Mouse (Mus musculus): ENCODE measurements around the gene Zfp747. TPM values are rescaled to one million over a fixed set of nuclear protein-coding genes. Genes with fewer than 3 reads are reported as not detected.
"Not testable (repeated sequence)": the region's sequence is repeated elsewhere in the genome, so short reads cannot be mapped to it uniquely, and the experiment has no call there.

Gene Zfp747
- polyA plus RNA-seq, 1 experiment from 2014 or later, result 9.2 TPM

DNA sequence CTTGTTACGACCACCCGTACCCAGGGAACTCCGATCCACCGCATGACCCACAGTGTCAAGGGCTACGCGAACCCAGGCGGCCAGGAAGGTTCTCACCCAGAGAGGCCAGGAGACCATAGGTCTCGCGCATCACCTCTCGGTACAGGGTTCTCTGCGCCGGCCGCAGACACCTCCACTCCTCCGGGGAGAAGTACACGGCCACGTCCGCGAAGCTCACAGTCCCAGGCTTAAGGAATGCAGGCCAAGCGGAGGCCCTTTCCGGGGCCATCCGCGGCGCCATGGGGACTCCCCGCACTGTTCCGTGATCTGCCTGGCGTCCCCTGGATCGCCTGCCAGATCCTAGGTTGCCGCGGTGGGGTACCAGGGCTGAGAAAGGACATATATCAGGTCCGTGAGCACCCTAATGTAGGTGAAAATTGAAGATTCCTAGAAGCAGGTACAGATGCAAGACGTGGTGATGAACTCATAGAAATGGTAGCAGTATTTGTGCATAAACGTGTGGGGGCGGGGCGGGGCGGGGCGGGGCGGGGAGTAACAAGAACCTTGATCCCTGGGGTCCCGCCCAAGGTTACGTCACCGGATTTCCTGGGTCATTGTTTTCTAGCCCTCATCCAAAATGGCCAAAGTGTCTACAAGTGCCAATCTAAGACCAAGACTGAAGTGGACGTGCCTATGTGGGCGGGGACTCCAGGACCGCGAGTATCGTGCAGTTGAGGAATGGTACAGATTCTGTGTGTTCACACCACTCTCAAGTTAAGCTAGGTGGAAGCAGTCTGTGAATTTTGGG lies 17.5 kb upstream of the Zfp747 start, which contains the start of gene E430018J23Rik:
Gene E430018J23Rik, minus strand, starts transcription at position 473 of the 787 bp plus-strand sequence.
- Histone ChIP-seq H3K9me3 (no peaks in the 10 kb centered on the region), H3K27ac (peak within 1 kb of the TSS; percentile 89), H3K4me2 (peak within 1 kb of the TSS; percentile 75), H3K9ac (replicated peaks) (peak within 1 kb of the TSS; percentile 77), H3K36me3 (peaks cover 19% of the 10 kb centered on the region), H3K4me3 (replicated peaks) (peak within 1 kb of the TSS; percentile 66), H3K4me1 (replicated peaks) (peaks cover 14% of the 10 kb centered on the region), H3K27me3 (0 out of 2 replicates have a peak, but pooled peaks cover 5% of the 10 kb centered on the region)
- WGBS, result 2% methylated on average over 45 of the region's 45 CpGs
- peak; percentile 95 for ATAC-seq (ENCODE audit: insufficient number of reproducible peaks, insufficient read depth, low FRiP score, low TSS enrichment, low read depth)

DNA sequence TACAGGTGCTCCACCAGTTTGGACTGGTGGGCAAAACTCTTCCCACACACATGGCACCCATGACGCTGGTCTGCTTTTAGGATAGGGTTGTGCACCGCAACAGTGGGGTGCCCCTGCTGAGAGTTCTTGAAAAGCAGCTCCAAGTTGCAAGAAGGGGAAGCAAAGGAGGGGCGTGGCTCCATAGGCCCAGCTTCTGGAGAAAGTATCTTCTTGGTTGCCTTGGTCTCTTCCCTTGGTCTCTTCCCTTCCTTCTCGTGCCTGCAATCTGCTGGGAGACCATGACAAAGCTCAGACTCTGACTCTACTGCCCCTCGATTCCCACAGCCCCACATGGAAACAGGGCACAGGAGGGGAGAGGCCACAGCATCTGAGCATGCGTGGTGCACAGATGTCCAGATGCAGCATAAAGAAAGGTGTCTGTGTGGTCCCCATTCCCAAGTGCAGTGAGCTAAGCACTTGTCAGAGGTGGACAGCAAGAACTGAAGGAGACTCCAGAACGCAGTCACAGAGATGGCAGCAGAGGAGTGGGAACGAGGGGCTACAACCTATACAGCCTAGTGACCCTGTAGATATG lies 16.5 kb upstream of the Zfp747 start:
- Histone ChIP-seq H3K27me3 (0 out of 2 replicates have a peak, but pooled peaks cover 3% of the 10 kb centered on the region), H3K4me1 (replicated peaks) (peaks cover 14% of the 10 kb centered on the region), H3K9ac (replicated peaks) (peak overlapping the region; percentile 77), H3K4me3 (replicated peaks) (peak overlapping the region; percentile 66), H3K9me3 (no peaks in the 10 kb centered on the region), H3K36me3 (peaks cover 19% of the 10 kb centered on the region), H3K27ac (no peak overlapping the region), H3K4me2 (peak overlapping the region; percentile 75)
- WGBS, result 84% methylated on average over 8 of the region's 8 CpGs
- ATAC-seq (ENCODE audit: insufficient number of reproducible peaks, insufficient read depth, low FRiP score, low TSS enrichment, low read depth), result no peak

DNA sequence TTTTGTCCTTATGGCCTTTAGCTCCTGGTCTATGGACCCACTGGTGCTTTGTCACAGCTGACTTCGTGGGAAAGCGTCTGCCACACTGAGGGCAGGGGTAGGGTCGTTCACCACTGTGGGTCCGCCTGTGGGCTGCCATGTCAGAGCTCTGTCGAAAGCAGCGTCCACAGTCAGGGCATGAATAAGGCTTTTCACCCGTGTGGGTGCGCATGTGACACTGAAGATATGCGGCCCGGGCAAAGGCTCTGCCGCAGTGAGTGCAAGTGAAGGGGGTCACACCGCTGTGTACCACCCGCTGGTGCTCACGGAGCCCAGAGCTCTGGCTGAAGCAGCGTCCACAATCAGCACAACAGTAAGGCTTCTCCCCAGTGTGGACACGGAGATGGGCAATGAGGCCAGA lies 15.7 kb upstream of the Zfp747 start:
- peaks cover 19% of the 10 kb centered on the region for H3K36me3 ChIP-seq
- no peak overlapping the region for H3K9ac ChIP-seq (replicated peaks)
- WGBS, result 95% methylated on average over 16 of the region's 16 CpGs
- no peak overlapping the region for H3K4me2 ChIP-seq
- H3K4me1 ChIP-seq (replicated peaks), result peaks cover 14% of the 10 kb centered on the region
- H3K4me3 ChIP-seq (replicated peaks), result no peak overlapping the region
- no peaks in the 10 kb centered on the region for H3K27me3 ChIP-seq
- H3K9me3 ChIP-seq, result no peaks in the 10 kb centered on the region
- H3K27ac ChIP-seq, result no peak overlapping the region
- ATAC-seq (ENCODE audit: insufficient number of reproducible peaks, insufficient read depth, low FRiP score, low TSS enrichment, low read depth), result no peak

DNA sequence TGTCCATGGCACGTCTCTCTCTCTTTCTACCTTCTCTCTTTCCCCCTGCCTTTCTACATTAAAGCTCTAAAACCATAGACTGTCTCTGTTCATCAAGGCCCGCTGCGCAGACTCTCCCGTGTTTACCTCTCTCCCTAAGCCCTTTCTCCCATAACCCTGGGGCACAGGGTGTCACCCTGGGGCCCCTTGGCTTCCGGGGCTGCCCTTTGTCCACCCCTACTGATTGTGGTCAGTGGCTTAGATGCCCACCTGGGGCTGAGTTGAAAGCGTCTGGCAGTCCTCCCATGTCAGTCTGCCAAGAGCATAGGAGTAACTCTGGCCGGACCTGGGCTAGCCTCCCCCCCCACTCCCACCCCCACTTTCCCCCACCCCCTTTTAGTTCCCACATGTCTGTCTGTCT lies 14.5 kb upstream of the Zfp747 start:
- Histone ChIP-seq H3K27me3 (no peaks in the 10 kb centered on the region), H3K4me1 (replicated peaks) (peaks cover 19% of the 10 kb centered on the region), H3K36me3 (peaks cover 23% of the 10 kb centered on the region), H3K9me3 (peaks cover 3% of the 10 kb centered on the region; the same call in 1 of the 2 replicates), H3K4me2 (no peak overlapping the region), H3K4me3 (replicated peaks) (no peak overlapping the region), H3K9ac (replicated peaks) (no peak overlapping the region), H3K27ac (no peak overlapping the region)
- ATAC-seq (ENCODE audit: insufficient number of reproducible peaks, insufficient read depth, low FRiP score, low TSS enrichment, low read depth), result no peak
- WGBS, result 89% methylated on average over 7 of the region's 7 CpGs

DNA sequence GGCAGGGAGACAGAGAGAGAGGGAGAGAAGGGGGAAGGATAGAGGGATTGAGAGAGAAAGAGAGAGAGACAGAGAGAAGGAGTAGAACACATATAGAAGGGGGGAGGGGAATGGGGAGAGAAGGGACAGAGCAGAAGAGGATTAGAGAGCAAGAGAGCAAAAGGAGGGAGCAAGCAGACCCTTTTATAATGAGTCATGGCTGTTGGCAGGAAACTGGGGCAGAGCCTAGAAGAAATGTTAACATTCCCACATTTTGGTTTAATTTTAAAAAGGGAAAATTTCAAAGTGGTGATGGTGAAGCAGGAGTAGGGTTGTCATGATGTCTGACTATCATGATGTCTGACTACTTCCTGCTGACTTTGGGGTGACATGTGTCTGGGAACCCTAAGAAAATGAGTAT lies 12.4 kb upstream of the Zfp747 start:
- H3K27ac ChIP-seq; H3K4me2 ChIP-seq; H3K27me3 ChIP-seq; H3K9ac ChIP-seq (replicated peaks); H3K4me3 ChIP-seq (replicated peaks); ATAC-seq (ENCODE audit: insufficient number of reproducible peaks, insufficient read depth, low FRiP score, low TSS enrichment, low read depth): not testable (repeated sequence)
- peaks cover 15% of the 10 kb centered on the region for H3K4me1 ChIP-seq (replicated peaks)
- peaks cover 42% of the 10 kb centered on the region for H3K36me3 ChIP-seq
- H3K9me3 ChIP-seq, result peaks cover 13% of the 10 kb centered on the region

DNA sequence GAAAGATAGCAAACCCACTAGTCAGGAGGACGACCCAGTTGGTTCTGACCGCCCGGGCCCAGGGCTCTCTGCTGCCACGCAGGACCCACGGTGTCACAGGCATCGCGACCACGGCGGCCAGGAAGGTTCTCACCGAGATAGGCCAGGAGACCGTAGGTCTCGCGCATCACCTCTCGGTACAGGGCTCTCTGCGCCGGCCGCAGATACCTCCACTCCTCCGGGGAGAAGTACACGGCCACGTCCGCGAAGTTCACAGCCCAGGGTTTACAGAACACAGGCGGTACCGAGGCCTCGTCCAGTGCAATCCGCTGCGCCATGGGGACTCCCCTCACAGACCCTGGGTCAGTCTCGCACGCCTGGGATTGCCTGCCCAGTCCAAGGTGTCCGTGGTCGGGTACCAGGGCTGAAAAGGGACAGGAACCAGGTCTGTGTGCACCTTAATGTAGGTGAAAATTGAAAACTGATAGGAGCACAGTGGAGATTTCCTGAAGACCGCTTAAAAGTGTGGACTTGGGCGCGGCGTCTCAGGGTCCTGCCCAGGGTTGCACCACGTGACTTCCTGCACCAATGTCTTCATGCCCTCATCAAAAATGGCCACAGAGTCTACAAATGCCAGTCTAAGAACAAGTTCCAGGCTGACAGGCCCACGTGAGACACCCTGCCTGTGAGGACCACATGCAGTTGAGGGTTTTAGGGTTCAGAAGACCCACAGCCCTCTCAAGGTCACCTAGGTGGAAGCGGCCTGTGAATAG lies 11.0 kb upstream of the Zfp747 start, which contains the start of gene 9130019O22Rik:
Gene 9130019O22Rik, minus strand, starts transcription at position 526 of the 752 bp plus-strand sequence.
- Histone ChIP-seq H3K9me3 (peaks cover 17% of the 10 kb centered on the region), H3K9ac (replicated peaks) (peak within 1 kb of the TSS; percentile 67), H3K27ac (no peak within 1 kb of the TSS), H3K36me3 (peaks cover 46% of the 10 kb centered on the region), H3K27me3 (no peaks in the 10 kb centered on the region), H3K4me1 (replicated peaks) (peaks cover 5% of the 10 kb centered on the region), H3K4me3 (replicated peaks) (peak within 1 kb of the TSS; percentile 53), H3K4me2 (peak within 1 kb of the TSS; percentile 65)
- 14% methylated on average over 38 of the region's 38 CpGs for WGBS
- ATAC-seq (ENCODE audit: insufficient number of reproducible peaks, insufficient read depth, low FRiP score, low TSS enrichment, low read depth), result peak; percentile 83

DNA sequence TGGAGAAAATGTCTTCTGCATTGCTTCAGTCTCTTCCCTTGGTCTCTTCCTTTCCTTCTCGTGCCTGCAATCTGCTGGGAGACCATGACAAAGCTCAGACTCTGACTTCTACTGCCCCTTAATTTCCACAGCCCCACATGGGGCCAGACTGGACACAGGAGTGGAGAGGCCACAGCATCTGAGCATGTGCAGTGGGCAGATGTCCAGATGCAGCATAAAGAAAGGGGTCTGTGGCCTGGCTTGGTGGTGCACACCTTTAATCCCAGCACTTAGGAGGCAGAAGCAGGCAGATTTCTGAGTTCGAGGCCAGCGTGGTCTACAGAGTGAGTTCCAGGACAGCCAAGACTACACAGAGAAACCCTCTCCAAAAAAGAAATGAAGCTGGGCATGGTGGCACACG lies 9.7 kb upstream of the Zfp747 start:
- H3K27ac ChIP-seq; ATAC-seq (ENCODE audit: insufficient number of reproducible peaks, insufficient read depth, low FRiP score, low TSS enrichment, low read depth); H3K4me1 ChIP-seq (replicated peaks); H3K9ac ChIP-seq (replicated peaks); H3K4me2 ChIP-seq; H3K27me3 ChIP-seq; H3K4me3 ChIP-seq (replicated peaks): not testable (repeated sequence)
- 91% methylated on average over 4 of the region's 4 CpGs for WGBS
- Histone ChIP-seq H3K36me3 (peaks cover 34% of the 10 kb centered on the region), H3K9me3 (peaks cover 17% of the 10 kb centered on the region)

DNA sequence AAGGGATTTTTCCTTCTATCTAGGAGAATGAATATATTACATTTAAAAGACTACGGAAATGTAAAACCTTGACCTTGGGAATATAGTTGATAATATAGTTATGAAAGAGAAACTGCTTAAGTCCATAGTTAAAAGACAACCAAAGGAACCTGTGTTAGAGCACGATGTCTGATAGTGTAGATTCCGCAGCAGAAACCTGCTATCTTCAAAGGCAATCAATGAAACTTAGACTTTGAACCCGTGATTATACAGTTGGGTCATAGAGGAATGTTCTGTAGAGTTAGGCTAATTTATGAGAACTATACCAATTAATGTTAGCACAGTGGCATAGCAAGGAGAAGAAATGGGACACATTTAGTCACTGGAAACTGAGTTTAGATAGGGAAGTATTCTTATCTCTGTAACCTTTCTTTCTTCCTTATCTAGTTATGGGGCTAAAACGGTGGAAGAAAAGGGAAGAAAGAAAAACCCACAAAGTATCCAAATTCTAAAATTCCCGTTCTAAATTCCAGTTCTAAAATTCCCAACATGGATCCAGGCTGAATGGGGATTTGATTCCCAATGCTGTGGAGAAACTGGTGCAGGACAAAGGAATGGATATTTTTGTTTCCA lies 2.6 kb upstream of the Zfp747 start:
- H3K27me3 ChIP-seq, result no peaks in the 10 kb centered on the region
- no peak overlapping the region for H3K9ac ChIP-seq (replicated peaks)
- H3K4me3 ChIP-seq (replicated peaks), result no peak overlapping the region
- no peak for ATAC-seq (ENCODE audit: insufficient number of reproducible peaks, insufficient read depth, low FRiP score, low TSS enrichment, low read depth)
- H3K27ac ChIP-seq, result no peak overlapping the region
- H3K9me3 ChIP-seq, result 0 out of 2 replicates have a peak, but pooled peaks cover 3% of the 10 kb centered on the region
- no peak overlapping the region for H3K4me2 ChIP-seq
- H3K4me1 ChIP-seq (replicated peaks), result 0 out of 2 replicates have a peak, but pooled peaks cover 3% of the 10 kb centered on the region
- 78% methylated on average over 6 of the region's 6 CpGs for WGBS
- peaks cover 18% of the 10 kb centered on the region for H3K36me3 ChIP-seq

DNA sequence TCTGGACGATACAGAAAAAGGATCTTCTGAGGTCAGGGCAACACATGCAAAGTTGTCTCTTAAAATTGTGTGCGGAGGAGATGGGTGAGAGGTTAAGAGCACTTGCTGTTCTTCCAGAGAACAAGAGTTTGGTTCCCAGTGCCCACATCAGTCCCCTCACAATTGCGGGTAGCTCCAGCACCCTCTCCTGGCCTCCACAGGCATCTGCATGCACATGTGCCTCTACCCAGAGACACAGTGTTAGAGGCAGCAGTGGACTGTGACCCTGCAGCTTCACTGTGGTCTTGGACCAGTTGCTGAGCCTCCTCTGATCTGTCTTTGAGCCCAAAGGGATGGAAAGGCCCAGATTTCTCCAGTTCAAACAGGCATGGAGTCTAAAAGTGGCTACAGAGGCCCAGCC lies 4.0 kb downstream of the Zfp747 start:
- ATAC-seq (ENCODE audit: insufficient number of reproducible peaks, insufficient read depth, low FRiP score, low TSS enrichment, low read depth); H3K4me1 ChIP-seq (replicated peaks); H3K27ac ChIP-seq; H3K27me3 ChIP-seq; H3K4me3 ChIP-seq (replicated peaks); H3K9ac ChIP-seq (replicated peaks); H3K9me3 ChIP-seq; H3K4me2 ChIP-seq: not testable (repeated sequence)
- WGBS, result 79% methylated on average over 3 of the region's 3 CpGs
- peaks cover 15% of the 10 kb centered on the region for H3K36me3 ChIP-seq

DNA sequence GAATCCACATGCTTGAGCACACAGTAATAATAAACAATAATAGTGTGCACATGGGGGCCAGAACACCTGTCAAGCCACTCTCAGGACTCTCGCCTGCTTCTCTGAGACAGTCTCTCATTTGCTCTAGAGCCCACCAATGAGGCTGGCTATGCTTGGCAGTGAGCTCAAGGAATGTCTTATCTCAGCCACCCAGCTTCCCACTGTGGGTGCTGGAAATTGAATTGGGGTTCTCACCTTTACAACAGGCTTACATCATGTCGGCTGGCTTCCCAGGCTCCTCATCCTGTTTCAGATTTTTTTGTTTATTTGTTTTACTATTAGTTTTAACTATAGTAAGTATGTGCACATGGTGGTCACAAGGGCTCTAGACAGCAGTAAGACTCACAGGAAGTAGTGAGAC lies 4.6 kb downstream of the Zfp747 start:
- WGBS, result 80% methylated on average over 2 of the region's 2 CpGs

More for the DNA sequence above, 4.6 kb downstream of the Zfp747 start:
- no peak overlapping the region for H3K4me2 ChIP-seq
- no peak overlapping the region for H3K27ac ChIP-seq
- H3K9ac ChIP-seq (replicated peaks), result no peak overlapping the region
- no peak overlapping the region for H3K4me3 ChIP-seq (replicated peaks)
- peaks cover 15% of the 10 kb centered on the region for H3K36me3 ChIP-seq
- H3K4me1 ChIP-seq (replicated peaks), result 0 out of 2 replicates have a peak, but pooled peaks cover 3% of the 10 kb centered on the region
- ATAC-seq (ENCODE audit: insufficient number of reproducible peaks, insufficient read depth, low FRiP score, low TSS enrichment, low read depth), result no peak
- H3K9me3 ChIP-seq, result 0 out of 2 replicates have a peak, but pooled peaks cover 5% of the 10 kb centered on the region
- no peaks in the 10 kb centered on the region for H3K27me3 ChIP-seq

Measured in limb, embryonic 12.5 days (tissue).